Mouse (Mus musculus) heart, postnatal 4 days (tissue): ENCODE measurements around the gene Mrpl46. TPM values are rescaled to one million over a fixed set of nuclear protein-coding genes. Genes with fewer than 3 reads are reported as not detected.

ENCODE experiments used
- DNase-seq: peaks from one replicate; pipeline ENCODE4 v3.0.0; 2021
- total RNA-seq, 2 experiments: library from RNA; stranded (reverse); gene quantifications; 2 replicates each; pipeline ENCODE4 v1.2.3; 2021

Mrpl46 gene
- total RNA-seq, 2 experiments from 2014 or later = 43.4 to 45.1 TPM

- no peak for DNase-seq
These were observed 15.3 kb downstream of the Mrpl46 start for GRCm38 (mm10) chr7:78767929-78768531.

DNA sequence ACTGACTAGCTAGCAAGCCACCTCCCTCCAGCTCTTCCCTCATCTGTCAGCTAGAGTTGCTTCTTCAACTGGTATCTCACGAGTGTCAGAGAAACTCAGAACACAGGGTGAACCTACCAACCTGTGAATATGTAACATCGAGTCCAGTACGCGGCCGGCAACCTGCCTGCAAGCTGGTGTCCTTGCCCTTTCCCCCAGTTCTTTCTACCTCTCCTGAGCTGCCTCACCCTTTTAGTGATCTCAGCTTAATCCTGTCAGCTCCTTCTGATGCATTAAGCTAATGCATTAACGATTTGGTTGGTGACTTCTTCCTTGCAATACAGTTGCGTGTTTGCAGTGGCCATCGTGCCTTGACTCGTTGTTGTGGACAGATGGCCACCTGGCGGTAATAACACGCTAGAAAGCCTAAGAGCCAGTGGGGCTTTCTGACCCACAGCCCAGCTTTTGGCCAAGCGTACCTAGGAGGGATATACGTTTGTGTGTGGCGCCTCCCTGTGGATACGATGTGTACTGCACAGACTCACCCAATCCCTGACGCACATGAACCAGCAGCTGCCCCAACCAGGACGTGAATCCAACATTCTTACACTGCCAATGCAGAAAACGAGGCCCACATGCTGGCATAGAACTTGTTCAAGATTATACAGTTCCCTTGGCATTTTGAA lies 17.2 kb downstream of the Mrpl46 start:
- peak; percentile 85 for DNase-seq

DNA sequence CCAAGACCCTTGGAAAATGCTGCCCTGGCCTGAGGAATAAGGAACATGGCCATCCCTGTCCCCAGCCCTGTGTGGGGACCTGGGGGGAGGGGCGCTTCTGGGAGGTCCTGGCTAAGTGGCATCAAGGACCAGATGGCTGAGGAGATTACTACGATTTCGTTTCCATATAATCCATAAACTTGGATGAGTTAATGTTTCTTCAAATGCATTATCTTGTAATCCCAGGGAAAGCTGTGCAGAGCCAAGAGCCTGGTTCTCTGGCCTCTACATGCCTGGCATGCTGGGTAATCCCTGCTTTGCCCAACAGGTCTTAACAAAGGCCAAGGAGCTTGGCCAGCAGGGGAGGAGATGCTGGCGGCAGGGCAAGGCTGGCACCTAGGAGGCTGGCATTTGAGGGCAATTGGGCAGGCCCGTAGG lies 18.1 kb downstream of the Mrpl46 start:
- no peak for DNase-seq

DNA sequence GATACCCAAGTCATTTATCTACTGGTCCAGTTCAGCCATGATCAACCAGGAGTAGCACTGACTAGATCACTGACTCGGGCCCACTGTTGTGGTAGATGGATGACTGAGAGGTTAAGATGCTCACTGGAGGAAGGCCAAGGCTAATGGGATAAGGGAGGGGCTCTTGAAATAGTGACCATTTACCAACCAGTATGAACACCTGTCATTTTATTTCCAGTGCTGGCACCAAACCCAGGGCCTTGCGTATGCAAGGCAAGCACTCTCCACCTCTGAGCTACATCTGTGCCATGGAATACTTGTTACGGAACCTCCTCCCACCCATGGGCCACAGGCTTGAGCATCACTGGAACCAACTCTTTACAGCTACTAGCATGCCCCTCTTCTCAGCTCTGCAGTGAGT lies 19.5 kb downstream of the Mrpl46 start:
- no peak for DNase-seq

DNA sequence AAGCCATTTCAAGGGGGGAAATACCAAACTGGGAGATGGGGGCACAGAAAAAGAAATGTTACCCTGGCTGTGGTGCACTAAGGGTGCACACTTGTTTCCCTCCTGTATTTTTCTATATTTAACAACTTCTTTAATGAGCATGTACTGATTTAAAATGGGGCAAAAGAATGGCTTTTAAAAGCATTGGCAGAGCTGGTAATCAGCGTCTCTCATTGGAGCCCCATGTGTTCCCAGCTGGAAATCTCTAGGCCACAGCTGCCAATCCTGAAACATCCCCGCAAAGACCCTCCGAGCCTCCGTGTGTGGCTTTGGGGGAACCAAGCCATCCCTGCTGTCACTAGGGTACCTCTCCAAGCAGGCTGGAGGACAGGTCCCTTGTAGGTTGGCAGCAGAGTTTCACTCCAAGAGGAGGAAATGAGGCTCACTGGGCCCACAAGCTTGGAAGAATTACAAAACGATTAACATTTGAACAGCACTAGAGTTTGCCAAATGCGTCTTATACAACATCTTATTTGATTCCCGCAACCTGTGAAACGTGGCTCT lies 28.8 kb downstream of the Mrpl46 start:
- DNase-seq = no peak

DNA sequence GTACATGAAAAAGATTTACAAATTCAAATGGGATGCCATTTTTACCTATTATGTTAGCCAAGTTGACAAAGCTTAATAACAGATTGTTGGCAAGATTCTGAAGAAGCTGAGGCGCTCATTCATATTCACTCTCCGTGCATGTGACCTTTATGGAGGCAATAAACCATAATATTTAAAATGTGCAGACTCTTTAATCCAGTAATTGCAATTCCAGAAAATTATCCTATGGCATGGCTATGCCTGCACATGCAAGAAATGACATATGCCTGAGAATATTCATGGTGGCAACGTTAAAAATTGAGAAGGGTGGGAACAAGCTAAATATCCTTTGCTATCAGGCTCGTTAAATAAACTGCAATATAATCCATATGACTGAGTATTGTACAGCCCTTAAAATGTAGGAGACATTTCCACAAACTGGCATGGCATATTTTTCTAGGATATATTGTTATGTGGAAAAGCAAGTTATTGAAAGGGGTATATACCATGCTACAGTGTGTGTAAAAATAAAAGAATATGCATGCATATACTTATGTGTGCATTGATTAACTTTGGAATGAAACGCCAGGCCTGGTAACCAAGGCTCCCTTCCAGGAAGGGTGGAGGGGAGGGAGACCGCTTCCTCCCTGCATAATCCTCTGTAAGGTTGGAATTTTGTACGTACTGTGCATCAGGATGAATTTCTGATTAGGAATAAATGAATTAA lies 29.4 kb downstream of the Mrpl46 start:
- no peak for DNase-seq

- no peak for DNase-seq
These were observed 30.4 kb downstream of the Mrpl46 start for GRCm38 (mm10) chr7:78752961-78753360.

DNA sequence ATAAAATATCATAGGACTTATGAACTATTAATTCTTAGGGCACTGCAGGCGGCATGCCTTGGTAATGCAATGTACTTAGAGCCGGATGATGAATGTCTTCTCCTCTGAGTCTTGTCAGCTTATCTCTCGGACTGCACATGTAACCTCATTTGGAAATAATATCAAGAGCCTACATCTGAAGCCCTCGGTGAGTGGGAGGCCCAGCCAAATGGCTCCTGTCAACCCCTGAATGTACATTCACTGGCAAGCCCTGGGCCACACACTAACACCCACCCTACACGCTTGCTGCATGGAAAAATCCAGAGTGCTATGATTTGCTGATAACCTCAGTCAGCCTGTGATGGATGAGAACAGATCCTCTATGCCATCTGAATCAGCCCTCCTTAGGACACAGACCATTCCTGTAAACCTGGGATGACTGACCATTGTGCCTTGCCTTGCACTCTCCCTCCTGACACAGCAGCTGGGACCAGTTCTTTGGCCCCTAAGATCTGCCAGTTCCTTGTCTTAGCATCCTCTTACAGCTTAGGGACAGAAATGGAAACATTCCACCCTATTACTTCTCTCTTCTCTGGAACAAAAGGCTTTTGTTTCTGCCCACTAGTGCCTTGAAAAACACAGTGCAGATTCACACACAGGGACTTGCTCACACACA lies 39.5 kb downstream of the Mrpl46 start:
- DNase-seq = no peak

DNA sequence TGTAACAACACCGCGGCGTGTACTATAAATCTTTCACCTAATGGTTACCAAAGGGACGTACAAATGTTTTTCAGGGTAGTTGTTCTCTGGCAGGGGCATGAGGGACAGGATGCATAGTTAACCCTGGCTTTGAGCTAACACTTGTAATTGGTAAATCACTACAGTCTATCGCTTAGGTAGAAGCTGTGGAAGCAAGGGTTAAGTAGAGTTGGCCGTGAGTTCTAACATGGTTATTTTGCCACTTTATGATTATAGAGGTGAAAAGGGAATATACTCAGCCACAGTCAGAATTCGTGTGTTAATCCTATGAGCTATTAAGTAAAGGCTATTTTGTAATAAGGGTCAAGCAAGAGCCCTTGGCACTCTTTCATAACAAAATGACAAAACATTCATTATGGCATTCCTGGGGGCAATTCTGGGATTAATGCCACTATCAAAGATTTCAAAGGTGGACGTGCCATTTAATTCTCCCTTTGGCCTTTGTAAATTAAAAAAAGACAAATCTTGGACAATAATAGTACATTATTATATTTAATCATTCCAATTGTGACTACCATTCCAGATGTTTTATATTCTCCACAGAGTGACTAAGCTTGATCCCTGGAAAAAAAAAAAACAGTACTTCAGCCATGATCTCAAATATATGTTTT lies 43.9 kb downstream of the Mrpl46 start:
- no peak for DNase-seq

DNA sequence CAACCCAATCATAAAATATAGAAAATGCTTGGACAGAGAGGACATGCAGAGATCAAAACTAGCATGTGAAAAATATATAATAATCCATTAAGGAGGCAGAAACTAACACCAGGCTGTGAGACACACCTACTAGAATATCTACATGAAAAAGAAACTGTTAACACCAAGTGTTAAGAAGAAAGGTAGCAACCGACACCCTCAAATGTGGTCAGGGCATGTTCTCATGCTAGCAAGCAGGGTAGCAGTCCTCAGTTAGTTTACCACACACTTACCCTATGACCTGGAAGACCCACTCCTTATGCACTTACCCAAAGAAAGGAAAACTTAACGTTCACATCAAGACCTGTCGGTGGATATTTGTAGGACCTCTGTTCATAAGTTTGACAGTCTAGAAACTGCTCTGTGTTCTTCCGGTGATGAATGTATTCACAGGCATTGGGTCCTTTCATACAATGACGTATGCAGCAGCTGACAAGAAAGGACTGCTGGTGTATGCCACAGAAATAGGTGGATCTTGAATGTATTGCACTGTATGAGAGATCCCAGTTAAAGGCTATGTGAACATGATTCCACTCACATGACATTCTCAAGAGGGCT lies 45.6 kb downstream of the Mrpl46 start, which contains the start of gene Ntrk3:
Gene Ntrk3 (minus strand): TSS at position 399 of the 597 bp plus-strand sequence.
- DNase-seq = no peak

DNA sequence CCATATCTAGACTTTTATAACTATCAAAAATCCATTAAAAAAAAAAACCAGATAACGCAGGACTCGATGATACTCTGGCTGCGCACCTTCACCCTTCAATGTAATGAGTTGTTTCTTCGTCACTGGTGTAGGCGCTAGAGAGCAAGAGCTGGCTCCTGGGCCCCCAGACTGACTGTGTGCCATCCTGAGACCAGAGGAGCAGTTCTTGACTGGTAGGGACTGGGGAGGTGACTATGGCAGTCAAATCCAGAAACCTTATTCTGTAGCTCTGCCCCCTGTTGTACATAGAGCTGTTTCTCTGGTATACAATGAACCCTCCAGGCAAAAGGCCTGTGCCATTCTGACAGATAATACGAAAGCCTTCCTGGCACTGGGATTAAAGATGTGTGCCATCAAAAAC lies 46.1 kb downstream of the Mrpl46 start:
- no peak for DNase-seq

DNA sequence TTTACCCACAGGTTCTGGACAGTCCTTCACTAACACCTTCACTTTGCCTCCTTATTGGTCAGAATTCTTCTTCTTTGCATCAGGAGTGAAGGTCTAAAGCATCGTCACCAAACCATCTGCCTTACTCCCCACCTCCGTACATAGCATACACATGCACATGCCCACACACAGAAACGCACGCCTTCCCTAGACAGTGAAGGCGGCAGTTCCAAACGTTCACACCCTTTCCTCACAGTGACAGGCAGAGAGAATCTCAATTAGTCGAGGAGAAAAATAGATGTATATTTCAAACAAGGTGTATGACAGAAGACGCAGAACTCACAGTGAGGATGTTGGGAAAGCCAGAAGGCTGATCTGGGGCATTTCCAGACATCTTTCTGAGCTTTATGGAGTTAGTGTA lies 51.9 kb downstream of the Mrpl46 start:
- no peak for DNase-seq

Other genes starting within 250 kb of the Mrpl46 start
- gene Ntrk3, start 45.5 kb downstream of the Mrpl46 start, total RNA-seq = 1 to 10 TPM; 4.0 to 5.1 TPM
- gene Mrps11, start 412 bp downstream of the Mrpl46 start, total RNA-seq = 10 to 100 TPM; 45.5 to 54.2 TPM
- 1 to 10 TPM; 6.1 to 8.6 TPM for gene Det1, start 63.7 kb upstream of the Mrpl46 start, total RNA-seq
- 10 to 100 TPM; 33.4 to 33.7 TPM for gene Aen, start 112.3 kb upstream of the Mrpl46 start, total RNA-seq
- gene Isg20, start 129.9 kb upstream of the Mrpl46 start, total RNA-seq = 1 to 10 TPM; 3.1 to 6.4 TPM